Mouse (Mus musculus): ENCODE results near the gene 4833427G06Rik.
A peak's percentile ranks its signal among the peaks of the same experiment; 100 is the strongest.

The 4833427G06Rik gene

GRCm38 (mm10) chr9:51068202-51068601 is 33.7 kb downstream of the 4833427G06Rik start:
- no peak for DNase-seq (ENCODE audit: low read depth)

GRCm38 (mm10) chr9:51060601-51061000 is 41.3 kb downstream of the 4833427G06Rik start, which contains the start of gene Btg4:
TSS of gene Btg4 (plus strand) at chr9:51060901.
- no peak for DNase-seq (ENCODE audit: low read depth)

- peak; percentile 77 for DNase-seq (ENCODE audit: low read depth)
These were observed 42.8 kb downstream of the 4833427G06Rik start for GRCm38 (mm10) chr9:51058951-51059521.

- peak; percentile 63 for DNase-seq (ENCODE audit: low read depth)
These were observed 45.2 kb downstream of the 4833427G06Rik start for GRCm38 (mm10) chr9:51056360-51057324.

GRCm38 (mm10) chr9:51052180-51052579 is 49.7 kb downstream of the 4833427G06Rik start:
- peak; percentile 65 for DNase-seq (ENCODE audit: low read depth)

GRCm38 (mm10) chr9:51042136-51042535 is 59.7 kb downstream of the 4833427G06Rik start:
- peak; percentile 70 for DNase-seq (ENCODE audit: low read depth)

GRCm38 (mm10) chr9:51041491-51041980 is 60.3 kb downstream of the 4833427G06Rik start:
- DNase-seq (ENCODE audit: low read depth) = no peak

GRCm38 (mm10) chr9:51032785-51033529 is 68.9 kb downstream of the 4833427G06Rik start:
- DNase-seq (ENCODE audit: low read depth) = no peak

GRCm38 (mm10) chr9:51032291-51032690 is 69.6 kb downstream of the 4833427G06Rik start:
- DNase-seq (ENCODE audit: low read depth) = no peak

GRCm38 (mm10) chr9:51031603-51032002 is 70.3 kb downstream of the 4833427G06Rik start:
- DNase-seq (ENCODE audit: low read depth) = no peak
